Mouse (Mus musculus) E14TG2a.4 (cell line): ENCODE measurements around the gene Thbs3.

Source experiments
- H3K27me3 ChIP-seq: 2 replicates; pipeline ENCODE4 v1.6.1; 2014; ENCODE audit warnings: low read length, control low read depth; ENCODE audit not compliant: insufficient read depth
- H3K36me3 ChIP-seq: 2 replicates; pipeline ENCODE4 v1.6.1; 2014; ENCODE audit warnings: low read length, control low read depth; ENCODE audit not compliant: insufficient read depth
- H3K4me1 ChIP-seq: replicated peaks from 2 replicates; pipeline ENCODE4 v1.6.1; 2014; ENCODE audit warnings: low read depth, low read length, control low read depth
- H3K4me3 ChIP-seq: replicated peaks from 2 replicates; pipeline ENCODE4 v1.5.1; 2014; ENCODE audit warnings: mild to moderate bottlenecking, low read length
- H3K9me3 ChIP-seq: 2 replicates; pipeline ENCODE4 v1.6.1; 2014; ENCODE audit warnings: low read length, control low read depth
- CTCF ChIP-seq: conservative IDR thresholded peaks from 2 replicates; pipeline ENCODE4 v1.5.1; 2014; ENCODE audit warnings: low read length
- NANOG ChIP-seq: IDR thresholded peaks from 2 replicates; pipeline ENCODE4 v1.6.1; 2014; ENCODE audit warnings: borderline replicate concordance, low read length, mixed read lengths
- POU5F1 ChIP-seq: IDR thresholded peaks from 2 replicates; pipeline ENCODE4 v1.6.1; 2014; ENCODE audit warnings: low read length, borderline replicate concordance

The Thbs3 gene

GRCm38 (mm10) chr3:89179056-89179455, 35.9 kb upstream of the Thbs3 start:
- TF ChIP-seq POU5F1 (no peak), CTCF (no peak), NANOG (no peak)
- peaks cover 62% of the 10 kb centered on the region for H3K4me1 ChIP-seq
- peaks cover 4% of the 10 kb centered on the region for H3K27me3 ChIP-seq
- H3K36me3 ChIP-seq: peaks cover 73% of the 10 kb centered on the region
- H3K9me3 ChIP-seq: no peaks in the 10 kb centered on the region
- peak overlapping the region; percentile 93 for H3K4me3 ChIP-seq

- no peaks in the 10 kb centered on the region for H3K9me3 ChIP-seq
- H3K27me3 ChIP-seq: peaks cover 25% of the 10 kb centered on the region
- peak overlapping the region; percentile 85 for H3K4me3 ChIP-seq
- peaks cover 80% of the 10 kb centered on the region for H3K4me1 ChIP-seq
- peaks cover 45% of the 10 kb centered on the region for H3K36me3 ChIP-seq
- TF ChIP-seq NANOG (no peak), POU5F1 (no peak), CTCF (no peak)
These were observed 33.1 kb upstream of the Thbs3 start for GRCm38 (mm10) chr3:89181749-89182500.

GRCm38 (mm10) chr3:89182531-89183057, 32.4 kb upstream of the Thbs3 start:
- peaks cover 45% of the 10 kb centered on the region for H3K36me3 ChIP-seq
- H3K4me3 ChIP-seq: peak overlapping the region; percentile 85
- peaks cover 86% of the 10 kb centered on the region for H3K4me1 ChIP-seq
- no peaks in the 10 kb centered on the region for H3K9me3 ChIP-seq
- TF ChIP-seq CTCF: no peak
- TF ChIP-seq POU5F1: no peak
- TF ChIP-seq NANOG: no peak
- peaks cover 32% of the 10 kb centered on the region for H3K27me3 ChIP-seq

- Histone ChIP-seq H3K9me3 (no peaks in the 10 kb centered on the region), H3K4me3 (peak within 1 kb of the TSS; percentile 85), H3K36me3 (peaks cover 45% of the 10 kb centered on the region), H3K4me1 (peaks cover 87% of the 10 kb centered on the region), H3K27me3 (peaks cover 39% of the 10 kb centered on the region)
- TF ChIP-seq CTCF (no peak), POU5F1 (no peak), NANOG (no peak)
These were observed 31.7 kb upstream of the Thbs3 start, which contains the start of gene Fam189b for GRCm38 (mm10) chr3:89183058-89183958. TSS of gene Fam189b (plus strand) at chr3:89183143.

DNA sequence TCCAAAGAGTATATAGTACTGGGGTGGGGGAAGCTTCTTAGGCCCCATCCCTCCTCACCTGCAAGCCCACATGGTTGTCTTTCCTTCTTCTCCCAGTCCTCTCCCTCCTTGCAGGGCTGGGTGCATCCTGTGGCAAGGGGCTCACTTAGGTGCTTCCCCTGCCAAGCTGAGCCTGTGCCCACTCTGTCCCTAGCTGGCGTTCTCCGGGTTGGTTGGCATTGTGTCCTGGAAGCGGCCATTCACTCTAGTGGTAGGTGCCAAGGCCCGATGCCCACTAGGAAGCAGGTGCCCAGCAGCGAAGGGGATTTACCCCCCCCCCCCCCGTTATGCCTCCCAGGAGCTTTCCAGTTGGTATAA, 31.0 kb upstream of the Thbs3 start:
- Histone ChIP-seq H3K4me1 (peaks cover 87% of the 10 kb centered on the region), H3K36me3 (peaks cover 39% of the 10 kb centered on the region), H3K27me3 (peaks cover 41% of the 10 kb centered on the region), H3K4me3 (peak overlapping the region; percentile 85), H3K9me3 (no peaks in the 10 kb centered on the region)
- TF ChIP-seq POU5F1 (no peak), NANOG (no peak), CTCF (no peak)

GRCm38 (mm10) chr3:89187197-89187596, 27.8 kb upstream of the Thbs3 start:
- peaks cover 62% of the 10 kb centered on the region for H3K4me1 ChIP-seq
- H3K4me3 ChIP-seq: peak overlapping the region; percentile 67
- H3K9me3 ChIP-seq: no peaks in the 10 kb centered on the region
- peaks cover 6% of the 10 kb centered on the region for H3K36me3 ChIP-seq
- no peak for TF ChIP-seq NANOG
- H3K27me3 ChIP-seq: peaks cover 41% of the 10 kb centered on the region

DNA sequence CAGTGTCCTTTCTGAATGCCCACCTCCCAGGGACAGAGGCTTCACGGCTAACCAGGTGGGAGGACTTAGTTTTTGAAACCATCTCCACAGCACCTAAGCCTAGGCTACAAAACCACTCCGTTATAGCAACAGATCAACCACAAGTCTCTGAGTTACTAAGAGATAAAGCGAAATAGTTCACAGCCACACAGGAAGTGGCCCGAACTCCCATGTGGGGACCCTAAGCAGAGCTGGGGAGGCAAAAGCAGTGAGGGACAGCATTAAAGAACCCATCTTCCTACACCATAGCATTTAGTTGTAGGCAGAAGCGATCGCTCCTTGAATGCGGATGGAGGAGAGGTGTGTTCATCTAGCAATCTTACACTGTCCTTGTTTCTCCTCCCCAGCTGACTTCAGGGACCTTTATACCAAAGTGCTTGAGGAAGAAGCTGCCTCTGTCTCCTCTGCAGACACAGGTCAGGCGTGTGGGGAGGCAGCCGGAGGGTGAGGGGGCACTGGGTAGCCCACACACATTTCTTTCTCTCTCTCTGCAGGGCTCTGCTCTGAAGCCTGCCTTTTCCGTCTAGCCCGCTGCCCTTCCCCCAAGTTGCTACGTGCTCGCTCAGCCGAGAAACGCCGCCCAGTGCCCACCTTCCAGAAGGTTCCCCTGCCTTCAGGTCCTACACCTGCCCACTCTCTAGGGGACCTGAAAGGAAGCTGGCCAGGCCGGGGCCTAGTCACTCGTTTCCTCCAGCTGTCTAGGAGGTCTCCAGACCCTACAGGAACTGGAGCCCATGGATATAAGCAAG, 27.1 kb upstream of the Thbs3 start:
- H3K4me3 ChIP-seq: peak overlapping the region; percentile 67
- peaks cover 56% of the 10 kb centered on the region for H3K4me1 ChIP-seq
- H3K27me3 ChIP-seq: peaks cover 41% of the 10 kb centered on the region
- H3K9me3 ChIP-seq: no peaks in the 10 kb centered on the region
- TF ChIP-seq NANOG (no peak), CTCF (no peak), POU5F1 (no peak)
- no peaks in the 10 kb centered on the region for H3K36me3 ChIP-seq

GRCm38 (mm10) chr3:89188478-89188875, 26.5 kb upstream of the Thbs3 start:
- no peaks in the 10 kb centered on the region for H3K36me3 ChIP-seq
- H3K27me3 ChIP-seq: peaks cover 41% of the 10 kb centered on the region
- peak overlapping the region; percentile 67 for H3K4me3 ChIP-seq
- peaks cover 52% of the 10 kb centered on the region for H3K4me1 ChIP-seq
- no peak for TF ChIP-seq NANOG
- TF ChIP-seq CTCF: no peak
- TF ChIP-seq POU5F1: no peak
- no peaks in the 10 kb centered on the region for H3K9me3 ChIP-seq
